Mouse (Mus musculus) liver, adult 2 months (tissue): Measurements from ENCODE around the gene Gm49396.

ENCODE experiments used
- CTCF ChIP-seq: fragments of 200-500 bp; IDR thresholded peaks from 2 replicates; pipeline ENCODE4 v1.5.1; 2011; ENCODE audit warnings: low read depth, low read length, control low read depth
- POLR2A ChIP-seq: fragments of 200-500 bp; IDR thresholded peaks from 2 replicates; pipeline ENCODE4 v1.6.1; 2011; ENCODE audit warnings: low read length, control low read depth; ENCODE audit not compliant: insufficient read depth; ENCODE audit errors: extremely low read depth

GRCm38 (mm10) chr7:30602583-30602982, 39.4 kb downstream of the Gm49396 start:
- TF ChIP-seq POLR2A = no peak
- TF ChIP-seq CTCF = no peak
